Mouse (Mus musculus): Measurements from ENCODE around the gene D5Ertd579e.

DNA sequence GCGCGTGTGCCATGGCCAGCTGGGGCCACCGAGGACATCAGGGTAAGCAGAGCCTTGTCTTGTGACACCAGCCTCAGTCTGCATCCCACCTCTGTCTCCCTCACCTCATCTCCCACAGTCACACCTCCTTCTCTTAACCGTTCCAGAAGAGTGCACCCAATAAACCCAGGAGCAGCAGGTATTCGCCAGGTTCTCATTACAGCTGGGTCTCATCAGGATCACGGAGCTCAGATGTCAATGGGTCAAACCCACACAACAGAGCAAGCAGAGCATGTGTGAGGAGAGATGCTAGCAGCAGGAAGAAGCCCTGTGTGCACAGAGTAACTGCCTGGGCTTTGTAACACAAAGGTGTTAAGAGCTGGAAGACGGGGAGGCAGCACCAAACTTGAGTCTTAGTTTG lies 115.9 kb downstream of the D5Ertd579e start:
- no peak for TF ChIP-seq GATA1 (IDR thresholded peaks at IDR 0.05; ENCODE audit: borderline replicate concordance, low read length)
- no peak for TF ChIP-seq FLI1 (IDR thresholded peaks at IDR 0.05; ENCODE audit: low read length)

Data from megakaryocyte, embryonic 14.5 days (primary cell).